Mouse (Mus musculus) G1E (cell line): ENCODE results near the gene Prelp.

Experiments used
- CTCF ChIP-seq: IDR thresholded peaks from 2 replicates; pipeline ENCODE4 v1.5.1; 2012; ENCODE audit warnings: low read depth, low read length, inconsistent platforms, mixed read lengths
- GATA2 ChIP-seq: IDR thresholded peaks from 2 replicates; pipeline ENCODE4 v1.6.1; 2012; ENCODE audit warnings: low read depth, low read length, inconsistent platforms, borderline replicate concordance

- no peak for TF ChIP-seq CTCF
- TF ChIP-seq GATA2: no peak
Observed at GRCm38 (mm10) chr1:133933301-133934195, 12.3 kb upstream of the Prelp start.
